Mouse (Mus musculus) hindbrain, embryonic 10.5 days (tissue): ENCODE measurements around the gene Capza1. TPM values are rescaled to one million over a fixed set of nuclear protein-coding genes. Genes with fewer than 3 reads are reported as not detected.
"Not testable (repeated sequence)": the region's sequence is repeated elsewhere in the genome, so short reads cannot be mapped to it uniquely, and the experiment has no call there.

Experiments used
- DNase-seq: peaks from one replicate; pipeline ENCODE4 v3.0.0-alpha.2; 2017; ENCODE audit warnings: low spot score
- H3K27ac ChIP-seq: fragments of 300-500 bp; sonication (generic); 2 replicates; pipeline ENCODE4 v1.5.1; 2016; ENCODE audit warnings: mild to moderate bottlenecking, moderate library complexity
- H3K27me3 ChIP-seq: fragments of 300-500 bp; sonication (generic); 2 replicates; pipeline ENCODE4 v1.6.1; 2016; ENCODE audit warnings: mild to moderate bottlenecking; ENCODE audit not compliant: poor library complexity, insufficient read depth, severe bottlenecking
- H3K36me3 ChIP-seq: fragments of 300-500 bp; sonication (generic); 2 replicates; pipeline ENCODE4 v1.6.1; 2016; ENCODE audit warnings: mild to moderate bottlenecking, moderate library complexity
- H3K4me1 ChIP-seq: fragments of 300-500 bp; sonication (generic); replicated peaks from 2 replicates; pipeline ENCODE4 v1.6.1; 2016; ENCODE audit warnings: mild to moderate bottlenecking
- H3K4me3 ChIP-seq: fragments of 300-500 bp; sonication (generic); 2 replicates; pipeline ENCODE4 v1.5.1; 2016; ENCODE audit warnings: mild to moderate bottlenecking, moderate library complexity
- H3K9me3 ChIP-seq: fragments of 300-500 bp; sonication (generic); 2 replicates; pipeline ENCODE4 v1.6.1; 2016; ENCODE audit warnings: mild to moderate bottlenecking, moderate library complexity
- WGBS: fragments of 180-500 bp; shearing (Covaris S2); methylation state at CpG from one replicate; pipeline ENCODE4 v1.1.7; 2016; 5-methylcytosine and 5-hydroxymethylcytosine counted together
- polyA plus RNA-seq: library from polyadenylated mRNA; unstranded; fragments of >200 nt; fragmentation: Nextera tagmentation; extraction: Ambion mirVana; gene quantifications from 2 replicates; pipeline ENCODE4 v1.2.1, GENCODE M21; 2016

The Capza1 gene
- polyA plus RNA-seq, 1 experiment from 2014 or later = 188 TPM

GRCm38 (mm10) chr3:104813227-104813626, 51.1 kb downstream of the Capza1 start:
- 91% methylated on average over 7 of the region's 7 CpGs for WGBS
- not testable (repeated sequence) for H3K9me3 ChIP-seq, H3K27me3 ChIP-seq, H3K4me3 ChIP-seq, DNase-seq, H3K27ac ChIP-seq, H3K36me3 ChIP-seq
- H3K4me1 ChIP-seq = peaks cover 12% of the 10 kb centered on the region

- no peaks in the 10 kb centered on the region for H3K27me3 ChIP-seq
- peaks cover 3% of the 10 kb centered on the region; the same call in 1 of the 2 replicates for H3K36me3 ChIP-seq
- no peak overlapping the region for H3K4me3 ChIP-seq
- H3K4me1 ChIP-seq = peaks cover 4% of the 10 kb centered on the region
- H3K27ac ChIP-seq = no peak overlapping the region
- no peaks in the 10 kb centered on the region for H3K9me3 ChIP-seq
- DNase-seq = no peak
- 84% methylated on average over 4 of the region's 4 CpGs for WGBS
These were observed 52.1 kb downstream of the Capza1 start for GRCm38 (mm10) chr3:104812254-104812653.

- WGBS = 20% methylated on average over 3 of the region's 3 CpGs
- H3K4me1 ChIP-seq = no peaks in the 10 kb centered on the region
- no peak overlapping the region for H3K27ac ChIP-seq
- peaks cover 3% of the 10 kb centered on the region; the same call in 1 of the 2 replicates for H3K36me3 ChIP-seq
- no peak overlapping the region for H3K4me3 ChIP-seq
- no peaks in the 10 kb centered on the region for H3K9me3 ChIP-seq
- H3K27me3 ChIP-seq = no peaks in the 10 kb centered on the region
- DNase-seq = no peak
These were observed 52.6 kb downstream of the Capza1 start for GRCm38 (mm10) chr3:104811752-104812151.

- Histone ChIP-seq H3K27ac (no peak overlapping the region), H3K36me3 (peaks cover 28% of the 10 kb centered on the region), H3K9me3 (no peaks in the 10 kb centered on the region), H3K4me1 (no peaks in the 10 kb centered on the region), H3K27me3 (no peaks in the 10 kb centered on the region), H3K4me3 (no peak overlapping the region)
- 88% methylated on average over 9 of the region's 9 CpGs for WGBS
- no peak for DNase-seq
These were observed 58.8 kb downstream of the Capza1 start for GRCm38 (mm10) chr3:104805539-104805938.

- peaks cover 39% of the 10 kb centered on the region for H3K36me3 ChIP-seq
- no peaks in the 10 kb centered on the region for H3K27me3 ChIP-seq
- no peak overlapping the region for H3K27ac ChIP-seq
- no peak for DNase-seq
- 95% methylated on average over 10 of the region's 10 CpGs for WGBS
- H3K4me3 ChIP-seq = no peak overlapping the region
- no peaks in the 10 kb centered on the region for H3K9me3 ChIP-seq
- H3K4me1 ChIP-seq = no peaks in the 10 kb centered on the region
These were observed 60.0 kb downstream of the Capza1 start for GRCm38 (mm10) chr3:104804312-104804711.

GRCm38 (mm10) chr3:104801481-104801880, 62.8 kb downstream of the Capza1 start:
- Histone ChIP-seq H3K27me3 (no peaks in the 10 kb centered on the region), H3K27ac (no peak overlapping the region), H3K4me3 (no peak overlapping the region), H3K36me3 (peaks cover 51% of the 10 kb centered on the region), H3K9me3 (no peaks in the 10 kb centered on the region), H3K4me1 (no peaks in the 10 kb centered on the region)
- DNase-seq = no peak
- 88% methylated on average over 6 of the region's 6 CpGs for WGBS

- Histone ChIP-seq H3K27ac (no peak overlapping the region), H3K36me3 (peaks cover 57% of the 10 kb centered on the region), H3K9me3 (no peaks in the 10 kb centered on the region), H3K4me3 (no peak overlapping the region), H3K4me1 (peaks cover 4% of the 10 kb centered on the region; the same call in 1 of the 2 replicates), H3K27me3 (no peaks in the 10 kb centered on the region)
- no peak for DNase-seq
- 96% methylated on average over 11 of the region's 11 CpGs for WGBS
These were observed 63.6 kb downstream of the Capza1 start for GRCm38 (mm10) chr3:104800681-104801080.

GRCm38 (mm10) chr3:104796430-104797082, 67.7 kb downstream of the Capza1 start:
- Histone ChIP-seq H3K4me1 (peaks cover 40% of the 10 kb centered on the region), H3K27me3 (no peaks in the 10 kb centered on the region), H3K27ac (no peak overlapping the region), H3K9me3 (no peaks in the 10 kb centered on the region), H3K4me3 (no peak overlapping the region), H3K36me3 (peaks cover 67% of the 10 kb centered on the region)
- DNase-seq = no peak
- 90% methylated on average over 15 of the region's 15 CpGs for WGBS

GRCm38 (mm10) chr3:104795661-104796340, 68.5 kb downstream of the Capza1 start:
- Histone ChIP-seq H3K36me3 (peaks cover 61% of the 10 kb centered on the region), H3K9me3 (no peaks in the 10 kb centered on the region), H3K4me1 (peaks cover 48% of the 10 kb centered on the region), H3K27me3 (no peaks in the 10 kb centered on the region), H3K27ac (no peak overlapping the region), H3K4me3 (no peak overlapping the region)
- DNase-seq = no peak
- 78% methylated on average over 15 of the region's 15 CpGs for WGBS

GRCm38 (mm10) chr3:104794953-104795470, 69.3 kb downstream of the Capza1 start:
- Histone ChIP-seq H3K4me3 (no peak overlapping the region), H3K4me1 (peaks cover 56% of the 10 kb centered on the region), H3K36me3 (peaks cover 53% of the 10 kb centered on the region), H3K9me3 (no peaks in the 10 kb centered on the region), H3K27me3 (peaks cover 5% of the 10 kb centered on the region; the same call in 1 of the 2 replicates), H3K27ac (peak overlapping the region; percentile 40; the same call in 1 of the 2 replicates)
- DNase-seq = no peak
- WGBS = 74% methylated on average over 12 of the region's 12 CpGs

- WGBS = 59% methylated on average over 20 of the region's 20 CpGs
- Histone ChIP-seq H3K4me3 (no peak overlapping the region), H3K27me3 (peaks cover 13% of the 10 kb centered on the region), H3K36me3 (peaks cover 45% of the 10 kb centered on the region), H3K4me1 (peaks cover 64% of the 10 kb centered on the region), H3K9me3 (no peaks in the 10 kb centered on the region), H3K27ac (peak overlapping the region; percentile 73)
- DNase-seq = peak; percentile 83
These were observed 70.2 kb downstream of the Capza1 start for GRCm38 (mm10) chr3:104793871-104794828.
